Mouse (Mus musculus) bone marrow macrophage, adult 2 months (primary cell): ENCODE measurements around the gene Bcl2l11.

Experiments
- CTCF ChIP-seq: IDR thresholded peaks from 2 replicates; pipeline ENCODE4 v1.5.1; 2012; ENCODE audit warnings: low read depth, mild to moderate bottlenecking, low read length, moderate library complexity
- POLR2A ChIP-seq: IDR thresholded peaks from 2 replicates; pipeline ENCODE4 v1.6.1; 2012; ENCODE audit warnings: mild to moderate bottlenecking, low read depth, low read length, borderline replicate concordance

- TF ChIP-seq CTCF (no peak), POLR2A (no peak)
These were observed 5.7 kb downstream of the Bcl2l11 start for GRCm38 (mm10) chr2:128131503-128131902.
